Mouse (Mus musculus): Measurements from ENCODE around the gene Camk2n1. TPM values are rescaled to one million over a fixed set of nuclear protein-coding genes. Genes with fewer than 3 reads are reported as not detected.
"Not testable (repeated sequence)": the region's sequence is repeated elsewhere in the genome, so short reads cannot be mapped to it uniquely, and the experiment has no call there.

Camk2n1 gene
- polyA plus RNA-seq, 1 experiment, result 39.6 TPM

DNA sequence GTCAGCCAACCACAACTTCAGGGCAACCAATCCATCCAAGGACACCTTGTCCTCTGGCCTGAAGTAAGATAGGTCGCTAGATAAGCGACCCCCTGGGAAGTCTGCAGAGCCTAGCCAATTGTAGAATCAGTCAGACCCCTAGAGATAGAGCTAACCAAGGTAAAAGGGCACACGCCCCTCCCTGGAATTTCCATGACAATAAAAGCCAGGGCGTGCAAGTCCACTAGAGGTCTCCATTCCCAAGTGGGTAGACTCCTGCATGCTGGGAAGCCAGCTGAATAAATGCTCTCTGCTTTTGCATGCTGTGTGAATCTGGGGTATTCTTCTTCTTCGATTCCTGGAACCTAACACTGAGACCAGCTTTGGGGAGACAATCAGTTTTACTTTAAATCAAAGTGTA is 37.7 kb upstream of the Camk2n1 start:
- H3K27me3 ChIP-seq (replicated peaks; ENCODE audit: control insufficient read depth, insufficient read depth, low read length), result no peaks in the 10 kb centered on the region
- H3K36me3 ChIP-seq (ENCODE audit: control insufficient read depth, insufficient read depth, low read length), result no peaks in the 10 kb centered on the region
- H3K4me3 ChIP-seq (ENCODE audit: insufficient read depth, low read depth, low read length), result no peak overlapping the region
- DNase-seq, result no peak
- H3K4me1 ChIP-seq (ENCODE audit: control insufficient read depth, insufficient read depth, low read length), result no peaks in the 10 kb centered on the region
- 79% methylated on average over 5 of the region's 5 CpGs for WGBS
- TF ChIP-seq CTCF (conservative IDR thresholded peaks at IDR 0.05; ENCODE audit: insufficient read depth, insufficient read length, low read depth, low read length), result peak; percentile 17; the same call in 1 of the 2 replicates
- TF ChIP-seq POLR2A (IDR thresholded peaks at IDR 0.05; ENCODE audit: low read depth, low read length), result no peak
- no peak overlapping the region for H3K27ac ChIP-seq (ENCODE audit: insufficient read depth, low read depth, low read length)

DNA sequence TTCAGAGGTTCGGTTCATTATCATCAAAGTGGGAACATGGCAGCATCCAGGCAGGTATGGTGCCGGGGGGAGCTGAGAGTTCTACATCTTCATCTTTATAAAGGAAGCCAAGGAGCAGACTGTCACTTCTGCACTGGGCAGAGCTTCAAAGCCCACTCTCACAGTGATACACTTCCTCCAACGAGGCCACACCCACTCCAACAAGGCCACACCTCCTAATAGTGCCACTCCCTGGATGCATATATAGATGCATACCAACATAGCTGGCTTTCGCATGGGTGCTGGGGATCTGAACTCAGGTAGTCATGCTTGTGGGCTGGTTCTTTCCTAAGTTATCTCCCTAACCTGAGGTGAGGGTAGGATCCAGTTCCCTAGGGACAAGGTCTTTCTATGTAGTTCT is 36.2 kb upstream of the Camk2n1 start:
- no peak overlapping the region for H3K27ac ChIP-seq (ENCODE audit: insufficient read depth, low read depth, low read length)
- TF ChIP-seq POLR2A (IDR thresholded peaks at IDR 0.05; ENCODE audit: low read depth, low read length), result no peak
- TF ChIP-seq CTCF (conservative IDR thresholded peaks at IDR 0.05; ENCODE audit: insufficient read depth, insufficient read length, low read depth, low read length), result no peak
- H3K4me3 ChIP-seq (ENCODE audit: insufficient read depth, low read depth, low read length), result no peak overlapping the region
- H3K4me1 ChIP-seq (ENCODE audit: control insufficient read depth, insufficient read depth, low read length), result no peaks in the 10 kb centered on the region
- DNase-seq, result no peak
- H3K27me3 ChIP-seq (replicated peaks; ENCODE audit: control insufficient read depth, insufficient read depth, low read length), result no peaks in the 10 kb centered on the region
- H3K36me3 ChIP-seq (ENCODE audit: control insufficient read depth, insufficient read depth, low read length), result no peaks in the 10 kb centered on the region
- WGBS, result 80% methylated on average over 4 of the region's 4 CpGs

DNA sequence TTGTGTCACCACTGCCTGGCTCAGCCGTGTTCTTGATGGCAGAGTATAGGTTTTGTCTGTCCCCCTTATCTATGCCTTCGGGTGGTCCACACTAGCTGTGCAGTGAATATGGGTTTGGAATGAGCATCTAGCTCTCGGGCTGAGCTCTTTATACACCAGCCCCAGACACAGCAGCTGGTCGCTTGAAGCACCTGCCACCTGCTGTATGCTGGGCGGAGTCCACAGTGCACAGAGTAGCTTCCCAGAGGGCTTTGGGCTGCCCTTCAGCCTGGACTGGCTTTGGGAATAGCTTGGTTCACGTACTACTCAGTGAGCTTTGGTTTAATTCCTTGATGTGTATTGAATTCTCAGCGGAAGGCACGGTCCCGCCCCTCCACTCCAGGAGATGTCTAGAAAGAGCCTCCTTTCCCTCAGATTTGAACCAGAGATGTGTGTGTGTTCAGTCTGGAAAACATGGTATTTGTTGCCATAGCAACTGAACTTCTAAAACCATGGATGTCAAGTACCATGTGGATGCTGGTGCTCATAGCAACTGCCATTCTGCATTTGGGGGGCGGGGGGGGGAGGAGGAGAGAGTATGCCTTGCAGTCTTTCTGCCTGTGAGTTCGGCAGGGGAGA is 35.7 kb upstream of the Camk2n1 start:
- Histone ChIP-seq H3K27me3 (replicated peaks; ENCODE audit: control insufficient read depth, insufficient read depth, low read length) (no peaks in the 10 kb centered on the region), H3K4me3 (ENCODE audit: insufficient read depth, low read depth, low read length) (no peak overlapping the region), H3K27ac (ENCODE audit: insufficient read depth, low read depth, low read length) (no peak overlapping the region), H3K36me3 (ENCODE audit: control insufficient read depth, insufficient read depth, low read length) (no peaks in the 10 kb centered on the region), H3K4me1 (ENCODE audit: control insufficient read depth, insufficient read depth, low read length) (no peaks in the 10 kb centered on the region)
- 66% methylated on average over 11 of the region's 11 CpGs for WGBS
- no peak for DNase-seq
- no peak for TF ChIP-seq CTCF (conservative IDR thresholded peaks at IDR 0.05; ENCODE audit: insufficient read depth, insufficient read length, low read depth, low read length)
- no peak for TF ChIP-seq POLR2A (IDR thresholded peaks at IDR 0.05; ENCODE audit: low read depth, low read length)

DNA sequence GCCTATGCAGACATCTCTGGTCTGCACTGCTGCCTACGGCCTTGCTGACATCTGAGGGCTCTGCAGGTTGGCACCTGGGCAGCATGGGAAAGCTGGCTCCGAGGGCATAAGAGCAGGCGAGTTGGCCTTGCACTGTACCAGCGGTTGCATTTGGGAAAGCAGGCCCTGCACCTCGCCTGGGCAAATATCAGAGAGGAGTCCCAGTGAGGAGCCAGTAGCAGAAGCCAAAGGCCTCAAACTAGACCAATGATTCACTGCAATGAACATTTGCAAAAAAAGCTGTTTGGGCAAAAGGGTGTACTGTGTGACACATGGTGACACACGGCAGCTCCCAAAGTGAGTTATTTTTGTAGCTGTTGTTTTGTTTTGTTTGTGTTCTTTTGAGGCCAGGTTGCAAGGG is 29.1 kb upstream of the Camk2n1 start:
- no peak for TF ChIP-seq CTCF (conservative IDR thresholded peaks at IDR 0.05; ENCODE audit: insufficient read depth, insufficient read length, low read depth, low read length)
- TF ChIP-seq POLR2A (IDR thresholded peaks at IDR 0.05; ENCODE audit: low read depth, low read length), result no peak
- H3K36me3 ChIP-seq (ENCODE audit: control insufficient read depth, insufficient read depth, low read length), result no peaks in the 10 kb centered on the region
- no peaks in the 10 kb centered on the region for H3K27me3 ChIP-seq (replicated peaks; ENCODE audit: control insufficient read depth, insufficient read depth, low read length)
- no peak overlapping the region for H3K4me3 ChIP-seq (ENCODE audit: insufficient read depth, low read depth, low read length)
- H3K27ac ChIP-seq (ENCODE audit: insufficient read depth, low read depth, low read length), result no peak overlapping the region
- DNase-seq, result no peak
- 83% methylated on average over 6 of the region's 6 CpGs for WGBS
- no peaks in the 10 kb centered on the region for H3K4me1 ChIP-seq (ENCODE audit: control insufficient read depth, insufficient read depth, low read length)

DNA sequence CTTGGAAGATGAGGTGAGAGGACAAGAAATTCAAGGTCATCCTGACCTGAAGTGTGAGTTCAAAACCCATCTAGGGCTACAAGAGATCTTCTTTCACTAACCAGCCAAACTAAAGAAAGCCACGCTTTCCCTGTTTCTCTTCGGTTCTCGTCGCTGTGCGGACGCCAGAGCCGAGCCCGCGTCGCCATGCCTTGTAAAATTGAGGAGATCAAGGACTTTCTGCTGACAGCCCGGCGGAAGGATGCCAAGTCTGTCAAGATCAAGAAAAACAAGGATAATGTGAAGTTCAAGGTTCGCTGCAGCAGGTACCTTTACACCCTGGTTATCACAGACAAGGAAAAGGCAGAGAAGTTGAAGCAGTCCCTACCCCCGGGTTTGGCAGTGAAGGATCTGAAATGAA is 28.5 kb upstream of the Camk2n1 start:
- 84% methylated on average over 14 of the region's 14 CpGs for WGBS
- H3K27ac ChIP-seq (ENCODE audit: insufficient read depth, low read depth, low read length); H3K4me3 ChIP-seq (ENCODE audit: insufficient read depth, low read depth, low read length); H3K4me1 ChIP-seq (ENCODE audit: control insufficient read depth, insufficient read depth, low read length); H3K36me3 ChIP-seq (ENCODE audit: control insufficient read depth, insufficient read depth, low read length); DNase-seq; H3K27me3 ChIP-seq (replicated peaks; ENCODE audit: control insufficient read depth, insufficient read depth, low read length): not testable (repeated sequence)

DNA sequence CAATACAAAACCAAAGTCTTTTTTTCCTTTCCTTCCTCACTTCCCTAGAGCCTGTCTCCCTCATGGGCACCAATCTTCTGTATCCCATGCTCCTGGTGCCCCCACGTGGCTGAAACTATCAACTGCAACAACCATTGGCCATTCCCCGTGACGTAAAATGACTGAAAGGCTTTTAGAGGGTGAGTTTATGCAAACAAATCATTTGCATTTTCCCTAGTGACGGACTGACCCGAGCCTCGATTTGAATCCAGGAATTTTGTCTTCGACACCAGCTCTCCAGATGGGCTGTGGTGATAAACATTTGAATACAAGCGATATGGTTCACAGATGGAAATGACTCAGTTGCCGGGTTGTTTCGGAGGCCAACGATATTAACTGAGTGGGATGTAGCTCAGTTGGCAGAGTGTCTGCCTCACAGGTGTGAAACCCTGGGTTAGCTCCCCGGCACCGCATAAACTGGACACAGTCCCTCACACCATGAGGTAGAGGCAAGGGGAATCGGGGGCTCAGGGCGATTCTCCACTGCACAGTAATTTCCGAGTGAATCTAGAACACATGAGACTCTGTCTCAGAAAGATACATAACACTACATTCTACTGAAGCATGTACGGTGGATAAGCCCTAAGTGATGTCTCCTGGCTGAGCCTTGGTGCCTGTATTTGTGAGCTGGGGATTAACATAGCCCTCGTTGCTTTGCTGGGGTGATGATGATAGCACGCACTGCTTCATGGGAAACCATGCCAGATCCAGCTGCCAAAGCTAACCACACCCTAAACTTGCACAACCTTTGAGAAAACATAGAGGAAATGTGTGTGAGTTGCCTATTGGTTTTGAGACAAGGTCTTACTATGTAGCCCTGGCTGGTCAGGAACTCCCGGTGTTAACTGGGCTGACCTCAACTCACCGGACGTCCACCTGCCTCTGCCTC is 27.1 kb upstream of the Camk2n1 start:
- Histone ChIP-seq H3K36me3 (ENCODE audit: control insufficient read depth, insufficient read depth, low read length) (no peaks in the 10 kb centered on the region), H3K4me3 (ENCODE audit: insufficient read depth, low read depth, low read length) (no peak overlapping the region), H3K4me1 (ENCODE audit: control insufficient read depth, insufficient read depth, low read length) (no peaks in the 10 kb centered on the region), H3K27me3 (replicated peaks; ENCODE audit: control insufficient read depth, insufficient read depth, low read length) (no peaks in the 10 kb centered on the region), H3K27ac (ENCODE audit: insufficient read depth, low read depth, low read length) (no peak overlapping the region)
- TF ChIP-seq CTCF (conservative IDR thresholded peaks at IDR 0.05; ENCODE audit: insufficient read depth, insufficient read length, low read depth, low read length), result peak; percentile 95
- TF ChIP-seq POLR2A (IDR thresholded peaks at IDR 0.05; ENCODE audit: low read depth, low read length), result no peak
- DNase-seq, result peak; percentile 86
- 35% methylated on average over 22 of the region's 22 CpGs for WGBS

DNA sequence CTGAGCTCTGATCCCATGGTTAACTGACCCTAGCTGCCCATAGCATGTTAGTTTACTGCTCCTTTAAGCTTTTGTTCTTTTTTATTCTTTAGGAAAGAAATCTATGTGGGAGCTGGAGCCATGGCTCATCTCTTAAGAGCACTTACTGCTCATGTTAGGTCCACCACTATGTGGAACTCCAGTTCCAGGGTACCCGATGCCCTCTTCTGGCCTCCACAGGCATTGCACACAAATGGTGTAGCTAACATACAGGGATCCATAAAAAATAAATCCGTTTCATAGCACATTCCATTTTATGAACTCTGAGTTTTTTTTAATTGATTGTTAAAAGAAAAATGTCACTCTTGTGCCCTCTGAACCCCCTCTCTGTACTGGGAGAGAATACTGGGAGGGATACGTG is 24.3 kb upstream of the Camk2n1 start:
- no peak overlapping the region for H3K27ac ChIP-seq (ENCODE audit: insufficient read depth, low read depth, low read length)
- H3K4me1 ChIP-seq (ENCODE audit: control insufficient read depth, insufficient read depth, low read length), result no peaks in the 10 kb centered on the region; the same call in 1 of the 2 replicates
- H3K36me3 ChIP-seq (ENCODE audit: control insufficient read depth, insufficient read depth, low read length), result no peaks in the 10 kb centered on the region
- H3K4me3 ChIP-seq (ENCODE audit: insufficient read depth, low read depth, low read length), result no peak overlapping the region
- H3K27me3 ChIP-seq (replicated peaks; ENCODE audit: control insufficient read depth, insufficient read depth, low read length), result no peaks in the 10 kb centered on the region
- peak; percentile 54 for DNase-seq
- 36% methylated on average over 3 of the region's 3 CpGs for WGBS
- no peak for TF ChIP-seq POLR2A (IDR thresholded peaks at IDR 0.05; ENCODE audit: low read depth, low read length)
- TF ChIP-seq CTCF (conservative IDR thresholded peaks at IDR 0.05; ENCODE audit: insufficient read depth, insufficient read length, low read depth, low read length), result peak; percentile 66
